Mouse (Mus musculus): Measurements from ENCODE around the gene Nacc2. TPM values are rescaled to one million over a fixed set of nuclear protein-coding genes. Genes with fewer than 3 reads are reported as not detected.

Gene Nacc2
- polyA plus RNA-seq, 1 experiment from 2014 or later: 10.4 TPM

GRCm38 (mm10) chr2:26142986-26143385 lies 20.0 kb upstream of the Nacc2 start:
- Histone ChIP-seq H3K9me3 (ENCODE audit: control insufficient read depth, low read depth, low read length) (no peaks in the 10 kb centered on the region), H3K4me2 (replicated peaks; ENCODE audit: low read depth, low read length) (no peak overlapping the region), H3K27me3 (ENCODE audit: control insufficient read depth, insufficient read depth, low read length) (no peaks in the 10 kb centered on the region), H3K4me3 (ENCODE audit: low read depth, low read length) (no peak overlapping the region), H3K27ac (ENCODE audit: low read length) (no peak overlapping the region), H3K36me3 (ENCODE audit: control insufficient read depth, insufficient read depth, low read length) (no peaks in the 10 kb centered on the region; the same call in 1 of the 2 replicates), H3K4me1 (ENCODE audit: control insufficient read depth, insufficient read depth, low read length) (peaks cover 3% of the 10 kb centered on the region; the same call in 1 of the 2 replicates), H3K9ac (replicated peaks; ENCODE audit: low read depth, low read length) (no peak overlapping the region)
- no peak for ATAC-seq (ENCODE audit: insufficient number of reproducible peaks, insufficient read depth, low FRiP score, low read depth)
- 83% methylated on average over 3 of the region's 3 CpGs for WGBS

- Histone ChIP-seq H3K4me2 (replicated peaks; ENCODE audit: low read depth, low read length) (no peak overlapping the region), H3K9ac (replicated peaks; ENCODE audit: low read depth, low read length) (no peak overlapping the region), H3K27me3 (ENCODE audit: control insufficient read depth, insufficient read depth, low read length) (no peaks in the 10 kb centered on the region), H3K4me1 (ENCODE audit: control insufficient read depth, insufficient read depth, low read length) (peaks cover 3% of the 10 kb centered on the region; the same call in 1 of the 2 replicates), H3K36me3 (ENCODE audit: control insufficient read depth, insufficient read depth, low read length) (peaks cover 5% of the 10 kb centered on the region; the same call in 1 of the 2 replicates), H3K4me3 (ENCODE audit: low read depth, low read length) (no peak overlapping the region), H3K9me3 (ENCODE audit: control insufficient read depth, low read depth, low read length) (no peaks in the 10 kb centered on the region), H3K27ac (ENCODE audit: low read length) (no peak overlapping the region)
- 62% methylated on average over 12 of the region's 12 CpGs for WGBS
- ATAC-seq (ENCODE audit: insufficient number of reproducible peaks, insufficient read depth, low FRiP score, low read depth): no peak
Measured at GRCm38 (mm10) chr2:26141893-26142635, 19.0 kb upstream of the Nacc2 start.

GRCm38 (mm10) chr2:26140903-26141302 lies 17.9 kb upstream of the Nacc2 start:
- H3K9me3 ChIP-seq (ENCODE audit: control insufficient read depth, low read depth, low read length): no peaks in the 10 kb centered on the region
- no peak for ATAC-seq (ENCODE audit: insufficient number of reproducible peaks, insufficient read depth, low FRiP score, low read depth)
- WGBS: 16% methylated on average over 6 of the region's 6 CpGs

GRCm38 (mm10) chr2:26140292-26140819 lies 17.3 kb upstream of the Nacc2 start:
- under 1% methylated on average over 60 of the region's 60 CpGs for WGBS
- peak; percentile 88 for ATAC-seq (ENCODE audit: insufficient number of reproducible peaks, insufficient read depth, low FRiP score, low read depth)

More at GRCm38 (mm10) chr2:26140903-26141302, 17.9 kb upstream of the Nacc2 start:
- Histone ChIP-seq H3K9ac (replicated peaks; ENCODE audit: low read depth, low read length) (peak overlapping the region; percentile 45; the same call in 1 of the 2 replicates), H3K4me3 (ENCODE audit: low read depth, low read length) (peak overlapping the region; percentile 85), H3K36me3 (ENCODE audit: control insufficient read depth, insufficient read depth, low read length) (peaks cover 5% of the 10 kb centered on the region; the same call in 1 of the 2 replicates), H3K27me3 (ENCODE audit: control insufficient read depth, insufficient read depth, low read length) (no peaks in the 10 kb centered on the region), H3K4me2 (replicated peaks; ENCODE audit: low read depth, low read length) (peak overlapping the region; percentile 72), H3K4me1 (ENCODE audit: control insufficient read depth, insufficient read depth, low read length) (peaks cover 3% of the 10 kb centered on the region; the same call in 1 of the 2 replicates), H3K27ac (ENCODE audit: low read length) (peak overlapping the region; percentile 87)

GRCm38 (mm10) chr2:26139545-26140206 lies 16.7 kb upstream of the Nacc2 start:
- no peaks in the 10 kb centered on the region for H3K27me3 ChIP-seq (ENCODE audit: control insufficient read depth, insufficient read depth, low read length)
- no peaks in the 10 kb centered on the region for H3K9me3 ChIP-seq (ENCODE audit: control insufficient read depth, low read depth, low read length)
- H3K4me2 ChIP-seq (replicated peaks; ENCODE audit: low read depth, low read length): peak overlapping the region; percentile 77
- peaks cover 5% of the 10 kb centered on the region; the same call in 1 of the 2 replicates for H3K36me3 ChIP-seq (ENCODE audit: control insufficient read depth, insufficient read depth, low read length)
- H3K4me1 ChIP-seq (ENCODE audit: control insufficient read depth, insufficient read depth, low read length): peaks cover 3% of the 10 kb centered on the region; the same call in 1 of the 2 replicates
- H3K4me3 ChIP-seq (ENCODE audit: low read depth, low read length): peak overlapping the region; percentile 85
- under 1% methylated on average over 59 of the region's 60 CpGs for WGBS
- H3K27ac ChIP-seq (ENCODE audit: low read length): peak overlapping the region; percentile 87
- peak; percentile 60 for ATAC-seq (ENCODE audit: insufficient number of reproducible peaks, insufficient read depth, low FRiP score, low read depth)
- H3K9ac ChIP-seq (replicated peaks; ENCODE audit: low read depth, low read length): peak overlapping the region; percentile 74

More at GRCm38 (mm10) chr2:26140292-26140819, 17.3 kb upstream of the Nacc2 start:
- Histone ChIP-seq H3K4me2 (replicated peaks; ENCODE audit: low read depth, low read length) (peak overlapping the region; percentile 77), H3K9me3 (ENCODE audit: control insufficient read depth, low read depth, low read length) (no peaks in the 10 kb centered on the region), H3K27me3 (ENCODE audit: control insufficient read depth, insufficient read depth, low read length) (no peaks in the 10 kb centered on the region), H3K36me3 (ENCODE audit: control insufficient read depth, insufficient read depth, low read length) (peaks cover 5% of the 10 kb centered on the region; the same call in 1 of the 2 replicates), H3K4me1 (ENCODE audit: control insufficient read depth, insufficient read depth, low read length) (peaks cover 3% of the 10 kb centered on the region; the same call in 1 of the 2 replicates), H3K9ac (replicated peaks; ENCODE audit: low read depth, low read length) (peak overlapping the region; percentile 74), H3K27ac (ENCODE audit: low read length) (peak overlapping the region; percentile 87), H3K4me3 (ENCODE audit: low read depth, low read length) (peak overlapping the region; percentile 85)

- H3K9ac ChIP-seq (replicated peaks; ENCODE audit: low read depth, low read length): peak overlapping the region; percentile 74
- peak overlapping the region; percentile 85 for H3K4me3 ChIP-seq (ENCODE audit: low read depth, low read length)
- peaks cover 5% of the 10 kb centered on the region; the same call in 1 of the 2 replicates for H3K36me3 ChIP-seq (ENCODE audit: control insufficient read depth, insufficient read depth, low read length)
- H3K27ac ChIP-seq (ENCODE audit: low read length): peak overlapping the region; percentile 87; the same call in 1 of the 2 replicates
- 58% methylated on average over 7 of the region's 7 CpGs for WGBS
- H3K4me1 ChIP-seq (ENCODE audit: control insufficient read depth, insufficient read depth, low read length): peaks cover 3% of the 10 kb centered on the region; the same call in 1 of the 2 replicates
- no peaks in the 10 kb centered on the region for H3K27me3 ChIP-seq (ENCODE audit: control insufficient read depth, insufficient read depth, low read length)
- H3K9me3 ChIP-seq (ENCODE audit: control insufficient read depth, low read depth, low read length): no peaks in the 10 kb centered on the region
- no peak for ATAC-seq (ENCODE audit: insufficient number of reproducible peaks, insufficient read depth, low FRiP score, low read depth)
- H3K4me2 ChIP-seq (replicated peaks; ENCODE audit: low read depth, low read length): peak overlapping the region; percentile 77
Measured at GRCm38 (mm10) chr2:26139034-26139544, 16.1 kb upstream of the Nacc2 start.

- no peaks in the 10 kb centered on the region for H3K27me3 ChIP-seq (ENCODE audit: control insufficient read depth, insufficient read depth, low read length)
- no peak overlapping the region for H3K4me3 ChIP-seq (ENCODE audit: low read depth, low read length)
- no peak overlapping the region for H3K9ac ChIP-seq (replicated peaks; ENCODE audit: low read depth, low read length)
- no peaks in the 10 kb centered on the region for H3K9me3 ChIP-seq (ENCODE audit: control insufficient read depth, low read depth, low read length)
- H3K36me3 ChIP-seq (ENCODE audit: control insufficient read depth, insufficient read depth, low read length): peaks cover 5% of the 10 kb centered on the region; the same call in 1 of the 2 replicates
- peaks cover 6% of the 10 kb centered on the region; the same call in 1 of the 2 replicates for H3K4me1 ChIP-seq (ENCODE audit: control insufficient read depth, insufficient read depth, low read length)
- no peak overlapping the region for H3K4me2 ChIP-seq (replicated peaks; ENCODE audit: low read depth, low read length)
- no peak overlapping the region for H3K27ac ChIP-seq (ENCODE audit: low read length)
- ATAC-seq (ENCODE audit: insufficient number of reproducible peaks, insufficient read depth, low FRiP score, low read depth): no peak; the same call in 1 of the 2 replicates
- 78% methylated on average over 31 of the region's 31 CpGs for WGBS
Measured at GRCm38 (mm10) chr2:26138252-26139033, 15.4 kb upstream of the Nacc2 start.
